ENCODE assay signal across 8 mouse cellular contexts in genomic region chr1:63175853-63176252, GRCm38 (mm10). TPM values are rescaled to one million over a fixed set of nuclear protein-coding genes. Genes with fewer than 3 reads are reported as not detected.
DNase-seq lines count a peak whose midpoint lies in the region; ATAC-seq and TF ChIP-seq lines count a peak whose summit lies in the region.

No protein-coding gene starts in this region.

- H3K4me1 ChIP-seq in heart, embryonic 12.5 days (replicated peaks): peaks cover 22% of the 10 kb centered on the region
- peaks cover 51% of the 10 kb centered on the region for H3K4me1 ChIP-seq in G1E (ENCODE audit: insufficient read depth, low read depth, low read length)
- H3K4me1 ChIP-seq in forebrain, embryonic 13.5 days: peaks cover 28% of the 10 kb centered on the region
- peaks cover 24% of the 10 kb centered on the region for H3K4me1 ChIP-seq in limb, embryonic 13.5 days
- peaks cover 20% of the 10 kb centered on the region for H3K4me1 ChIP-seq in neural tube, embryonic 14.5 days (ENCODE audit: control insufficient read depth, insufficient read depth, low read length)

- H3K4me3 ChIP-seq in heart, embryonic 12.5 days: peak overlapping the region; percentile 89
- peak overlapping the region; percentile 93 for H3K4me3 ChIP-seq in G1E (ENCODE audit: low read depth, low read length)
- peak overlapping the region; percentile 93 for H3K4me3 ChIP-seq in forebrain, embryonic 13.5 days
- H3K4me3 ChIP-seq in limb, embryonic 13.5 days: peak overlapping the region; percentile 96
- peak overlapping the region; percentile 95 for H3K4me3 ChIP-seq in neural tube, embryonic 14.5 days (ENCODE audit: low read depth, low read length)

- ATAC-seq in heart, embryonic 12.5 days (ENCODE audit: insufficient number of reproducible peaks, low FRiP score): no peak
- no peak for ATAC-seq in G1E (ENCODE audit: extremely low read depth, insufficient number of reproducible peaks, low FRiP score, poor library complexity, severe bottlenecking)
- no peak for ATAC-seq in forebrain, embryonic 13.5 days
- ATAC-seq in limb, embryonic 13.5 days (ENCODE audit: low FRiP score, low read depth): no peak
- no peak for ATAC-seq in neural tube, embryonic 14.5 days (ENCODE audit: low read depth)
- ATAC-seq in frontal cortex, adult (ENCODE audit: low TSS enrichment): no peak

- 8% methylated on average over 11 of the region's 11 CpGs for WGBS in heart, embryonic 12.5 days
- 8% methylated on average over 11 of the region's 11 CpGs for WGBS in forebrain, embryonic 13.5 days
- 12% methylated on average over 11 of the region's 11 CpGs for WGBS in limb, embryonic 13.5 days
- 12% methylated on average over 11 of the region's 11 CpGs for WGBS in neural tube, embryonic 14.5 days

- no peak for DNase-seq in heart, adult 8-10 months (ENCODE audit: low spot score)
- no peak for DNase-seq in G1E (ENCODE audit: low spot score)
- DNase-seq in right cerebral cortex, postnatal 10 days (ENCODE audit: low spot score in 2 of 2): no peak

- H3K27ac ChIP-seq in heart, embryonic 12.5 days (ENCODE audit: poor library complexity, severe bottlenecking): peak overlapping the region; percentile 94
- peak overlapping the region; percentile 63 for H3K27ac ChIP-seq in forebrain, embryonic 13.5 days
- H3K27ac ChIP-seq in limb, embryonic 13.5 days: peak overlapping the region; percentile 86; the same call in 1 of the 2 replicates
- peak overlapping the region; percentile 87; the same call in 1 of the 2 replicates for H3K27ac ChIP-seq in neural tube, embryonic 14.5 days (ENCODE audit: low read depth, low read length)

- no peaks in the 10 kb centered on the region for H3K27me3 ChIP-seq in heart, embryonic 12.5 days (replicated peaks)
- H3K27me3 ChIP-seq in G1E (ENCODE audit: insufficient read depth, low read length): no peaks in the 10 kb centered on the region
- no peaks in the 10 kb centered on the region for H3K27me3 ChIP-seq in forebrain, embryonic 13.5 days
- H3K27me3 ChIP-seq in limb, embryonic 13.5 days: no peaks in the 10 kb centered on the region
- H3K27me3 ChIP-seq in neural tube, embryonic 14.5 days (ENCODE audit: control insufficient read depth, insufficient read depth, low read length): no peaks in the 10 kb centered on the region; the same call in 1 of the 2 replicates

- peaks cover 38% of the 10 kb centered on the region for H3K36me3 ChIP-seq in heart, embryonic 12.5 days
- H3K36me3 ChIP-seq in G1E (replicated peaks): peaks cover 62% of the 10 kb centered on the region
- H3K36me3 ChIP-seq in forebrain, embryonic 13.5 days (ENCODE audit: poor library complexity, severe bottlenecking): peaks cover 37% of the 10 kb centered on the region
- H3K36me3 ChIP-seq in limb, embryonic 13.5 days: peaks cover 42% of the 10 kb centered on the region
- peaks cover 20% of the 10 kb centered on the region; the same call in 1 of the 2 replicates for H3K36me3 ChIP-seq in neural tube, embryonic 14.5 days (ENCODE audit: control insufficient read depth, insufficient read depth, low read length)

- peak overlapping the region; percentile 98 for H3K9ac ChIP-seq in heart, embryonic 12.5 days
- H3K9ac ChIP-seq in forebrain, embryonic 13.5 days: peak overlapping the region; percentile 96
- H3K9ac ChIP-seq in limb, embryonic 13.5 days: peak overlapping the region; percentile 97
- H3K9ac ChIP-seq in neural tube, embryonic 14.5 days (replicated peaks; ENCODE audit: low read depth, low read length): peak overlapping the region; percentile 91

- peak overlapping the region; percentile 95 for H3K4me2 ChIP-seq in heart, embryonic 12.5 days
- H3K4me2 ChIP-seq in forebrain, embryonic 13.5 days: peak overlapping the region; percentile 79
- peak overlapping the region; percentile 89 for H3K4me2 ChIP-seq in limb, embryonic 13.5 days (replicated peaks)
- peak overlapping the region; percentile 75 for H3K4me2 ChIP-seq in neural tube, embryonic 14.5 days (ENCODE audit: low read depth, low read length)

- no peak for TF ChIP-seq CTCF in G1E (IDR thresholded peaks at IDR 0.05; ENCODE audit: low read depth, low read length)

- H3K9me3 ChIP-seq in heart, embryonic 12.5 days (replicated peaks): no peaks in the 10 kb centered on the region
- no peaks in the 10 kb centered on the region for H3K9me3 ChIP-seq in G1E (replicated peaks)
- no peaks in the 10 kb centered on the region for H3K9me3 ChIP-seq in forebrain, embryonic 13.5 days (replicated peaks)
- H3K9me3 ChIP-seq in limb, embryonic 13.5 days: no peaks in the 10 kb centered on the region
- no peaks in the 10 kb centered on the region for H3K9me3 ChIP-seq in neural tube, embryonic 14.5 days (ENCODE audit: control insufficient read depth, low read length)

RNA-seq across cellular contexts. Expression of gene Eef1b2, which starts 0.8 kb away (rescaled TPM):
- polyA plus RNA-seq in heart, embryonic 12.5 days (2016; fragmentation: Nextera tagmentation; extraction: Ambion mirVana): 291 and 297 TPM in 2 replicates
- 100 to 1,000 TPM; 335 to 493 (median 403) TPM for total RNA-seq in heart, adult 8-10 months (2022)
- total RNA-seq in G1E (2014; fragmentation: Nextera tagmentation): 533 and 593 TPM in 2 replicates
- 2,744 and 2,961 TPM in 2 replicates for total RNA-seq in G1E (2017)
- 380 and 673 TPM in 2 replicates for polyA plus RNA-seq in G1E (2012)
- 499 and 537 TPM in 2 replicates for polyA plus RNA-seq in forebrain, embryonic 13.5 days (2015; fragmentation: Nextera tagmentation; extraction: Ambion mirVana)
- 609 and 631 TPM in 2 replicates for polyA plus RNA-seq in limb, embryonic 13.5 days (2015; fragmentation: Nextera tagmentation; extraction: Ambion mirVana)
- polyA plus RNA-seq in neural tube, embryonic 14.5 days (2014; fragmentation: Nextera tagmentation; extraction: Ambion mirVana): 495 and 539 TPM in 2 replicates

RNA-seq across cellular contexts. Expression of gene Ndufs1, which starts 0.8 kb away (rescaled TPM):
- 327 and 338 TPM in 2 replicates for polyA plus RNA-seq in heart, embryonic 12.5 days (2016; fragmentation: Nextera tagmentation; extraction: Ambion mirVana)
- 100 to 1,000 TPM; 786 to 841 (median 811) TPM for total RNA-seq in heart, adult 8-10 months (2022)
- total RNA-seq in G1E (2014; fragmentation: Nextera tagmentation) (176 and 217 TPM in 2 replicates), G1E (2017) (301 and 302 TPM in 2 replicates)
- polyA plus RNA-seq in G1E (2012): 57.4 and 85.7 TPM in 2 replicates
- 119 and 129 TPM in 2 replicates for polyA plus RNA-seq in forebrain, embryonic 13.5 days (2015; fragmentation: Nextera tagmentation; extraction: Ambion mirVana)
- 131 and 134 TPM in 2 replicates for polyA plus RNA-seq in limb, embryonic 13.5 days (2015; fragmentation: Nextera tagmentation; extraction: Ambion mirVana)
- 155 and 167 TPM in 2 replicates for polyA plus RNA-seq in neural tube, embryonic 14.5 days (2014; fragmentation: Nextera tagmentation; extraction: Ambion mirVana)

RNA-seq across cellular contexts. Expression of gene Gpr1, which starts 38.5 kb away (rescaled TPM):
- polyA plus RNA-seq in heart, embryonic 12.5 days (2016; fragmentation: Nextera tagmentation; extraction: Ambion mirVana): 0.11 TPM in 1 of 2 replicates, not detected in the other
- total RNA-seq in heart, adult 8-10 months (2022): under 1 TPM; 0.25 to 0.55 (median 0.40) TPM
- not detected in 2 replicates for total RNA-seq in G1E (2014; fragmentation: Nextera tagmentation)
- total RNA-seq in G1E (2017): 0.16 and 0.29 TPM in 2 replicates
- 0.02 TPM in 1 of 2 replicates, not detected in the other for polyA plus RNA-seq in G1E (2012)
- 0.14 and 0.48 TPM in 2 replicates for polyA plus RNA-seq in forebrain, embryonic 13.5 days (2015; fragmentation: Nextera tagmentation; extraction: Ambion mirVana)
- polyA plus RNA-seq in limb, embryonic 13.5 days (2015; fragmentation: Nextera tagmentation; extraction: Ambion mirVana): 0.22 and 0.25 TPM in 2 replicates
- 0.73 and 1.3 TPM in 2 replicates for polyA plus RNA-seq in neural tube, embryonic 14.5 days (2014; fragmentation: Nextera tagmentation; extraction: Ambion mirVana)
